Mouse (Mus musculus): ENCODE measurements around the gene Specc1l.
"Not testable (repeated sequence)": the region's sequence is repeated elsewhere in the genome, so short reads cannot be mapped to it uniquely, and the experiment has no call there.

Specc1l gene

DNA sequence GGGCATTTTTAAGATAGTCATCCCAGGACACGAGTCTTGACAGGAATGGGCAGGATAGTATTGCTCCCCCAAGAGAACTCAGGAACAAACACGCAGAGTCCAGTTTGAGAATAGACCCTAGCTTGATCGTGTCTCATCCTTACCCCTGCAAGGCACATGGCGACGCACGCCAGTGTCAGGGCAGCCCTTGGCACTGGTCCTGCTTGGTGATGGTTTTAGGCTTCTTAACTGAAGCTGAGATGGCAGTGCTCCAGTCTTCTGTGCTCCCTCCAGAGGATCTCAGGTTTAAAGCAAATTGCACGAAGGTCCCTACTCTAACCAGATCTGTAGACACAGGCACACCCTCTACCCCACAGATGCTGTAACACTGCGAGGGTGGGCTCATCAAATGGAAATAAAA, 103.9 kb downstream of the Specc1l start:
- no peak for DNase-seq (ENCODE audit: low read depth, low spot score)

DNA sequence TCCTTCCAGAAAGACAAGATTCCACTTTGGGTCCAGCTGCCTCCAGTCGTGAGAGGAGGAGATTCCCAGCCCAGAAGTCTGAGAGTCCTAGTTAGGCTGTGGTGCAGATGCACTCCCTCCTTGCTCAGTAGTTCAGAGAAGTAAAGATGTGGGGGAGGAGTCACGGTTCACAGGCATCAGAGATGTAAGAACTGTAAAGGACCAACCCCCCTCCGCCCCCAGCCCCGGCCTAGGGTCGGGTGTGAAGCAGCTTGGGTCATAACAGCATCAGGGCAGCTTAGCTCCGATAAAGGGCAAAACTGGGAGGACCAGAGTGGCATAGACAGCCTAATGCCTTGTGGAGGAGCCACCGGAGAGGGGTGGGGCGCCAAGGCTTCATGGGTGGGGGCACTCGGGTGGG, 104.6 kb downstream of the Specc1l start:
- DNase-seq (ENCODE audit: low read depth, low spot score) = no peak

DNA sequence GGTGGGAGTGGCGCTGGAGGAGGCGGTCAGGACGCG, 104.8 kb downstream of the Specc1l start, which contains the start of gene Adora2a:
Adora2a (plus strand) TSS at position 6 of the 36 bp plus-strand sequence.
- DNase-seq (ENCODE audit: low read depth, low spot score) = no peak

DNA sequence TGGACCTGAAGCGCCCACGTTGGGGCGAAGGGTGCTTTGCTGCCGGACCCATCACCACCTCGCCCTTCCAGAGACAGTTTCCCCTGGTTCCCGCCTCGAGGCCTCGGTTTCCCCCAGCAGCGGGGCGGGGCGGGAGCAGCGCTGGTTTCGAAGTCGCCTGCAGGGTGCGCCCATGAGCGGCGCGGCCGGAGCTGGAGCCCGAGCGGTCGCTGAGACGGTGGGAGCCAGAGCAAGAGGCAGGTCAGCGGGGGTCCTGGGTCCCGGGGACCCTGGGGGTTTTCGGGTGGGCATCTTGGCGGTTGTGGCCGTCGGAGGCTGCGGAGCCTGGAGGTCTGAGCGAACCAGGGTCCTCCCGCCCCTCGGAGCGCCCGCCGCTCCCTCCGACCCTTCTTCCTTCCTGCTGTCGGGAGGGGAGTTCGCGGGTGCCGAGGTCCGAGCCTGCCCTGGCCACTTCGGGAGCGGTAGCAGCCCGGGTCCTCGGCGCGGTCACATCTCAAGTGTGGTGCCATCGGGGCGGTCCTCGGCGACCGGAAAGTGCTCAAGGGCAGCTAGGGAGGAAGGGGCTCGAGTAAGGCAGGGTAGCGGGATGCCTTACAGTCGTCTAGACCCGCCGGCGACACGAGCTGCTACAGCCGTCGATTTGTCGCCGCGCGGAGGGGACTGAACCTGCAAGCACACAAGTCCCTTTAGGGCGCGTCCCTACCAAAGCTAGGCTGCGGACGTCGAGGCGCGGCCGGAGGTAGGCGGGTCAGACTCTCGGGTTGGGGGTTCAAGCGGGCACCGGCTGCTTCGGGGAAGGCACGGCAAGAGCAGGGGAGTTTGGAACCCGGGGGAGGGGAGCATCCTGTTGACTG, 105.3 kb downstream of the Specc1l start:
- no peak for DNase-seq (ENCODE audit: low read depth, low spot score)

DNA sequence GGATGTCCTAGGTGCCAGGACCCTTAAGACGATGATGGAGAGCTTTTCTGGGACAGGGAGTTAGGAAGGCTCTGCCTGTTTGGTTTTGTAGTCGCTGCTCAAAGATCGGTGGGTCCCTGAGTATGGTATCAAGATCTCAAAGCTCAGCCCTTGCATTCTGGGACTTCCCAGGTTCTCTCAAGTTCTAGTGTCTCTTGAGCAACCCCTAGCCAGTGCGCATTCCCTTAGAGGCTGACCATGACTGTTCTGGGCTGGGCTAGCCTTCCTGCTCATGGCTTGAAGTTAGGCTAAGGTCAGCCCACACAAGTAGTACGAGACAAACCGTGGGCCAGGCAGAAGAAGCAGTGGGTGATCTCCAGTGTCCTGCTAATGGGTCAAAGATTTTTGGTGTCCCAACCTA, 106.3 kb downstream of the Specc1l start:
- no peak for DNase-seq (ENCODE audit: low read depth, low spot score)

DNA sequence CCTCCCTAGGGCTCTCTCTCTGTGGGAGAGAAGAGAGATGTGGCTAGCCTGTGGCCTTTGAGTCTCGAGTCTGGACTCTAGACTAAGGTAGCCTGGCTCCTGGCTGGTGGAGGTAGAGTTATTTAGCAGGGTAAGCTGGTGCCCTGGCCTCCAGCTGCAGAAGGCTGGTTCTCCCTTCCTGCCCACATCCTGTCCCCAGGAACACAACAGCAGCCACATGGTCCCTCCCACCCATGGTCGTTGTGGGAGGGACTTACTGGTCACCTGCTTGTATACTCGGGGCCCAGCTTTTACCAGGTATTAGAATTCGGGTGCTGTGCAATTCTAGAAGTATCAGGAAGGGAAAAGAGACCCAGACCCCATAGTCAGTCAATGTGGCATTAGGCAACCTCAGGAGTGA, 108.4 kb downstream of the Specc1l start:
- DNase-seq (ENCODE audit: low read depth, low spot score) = no peak

DNA sequence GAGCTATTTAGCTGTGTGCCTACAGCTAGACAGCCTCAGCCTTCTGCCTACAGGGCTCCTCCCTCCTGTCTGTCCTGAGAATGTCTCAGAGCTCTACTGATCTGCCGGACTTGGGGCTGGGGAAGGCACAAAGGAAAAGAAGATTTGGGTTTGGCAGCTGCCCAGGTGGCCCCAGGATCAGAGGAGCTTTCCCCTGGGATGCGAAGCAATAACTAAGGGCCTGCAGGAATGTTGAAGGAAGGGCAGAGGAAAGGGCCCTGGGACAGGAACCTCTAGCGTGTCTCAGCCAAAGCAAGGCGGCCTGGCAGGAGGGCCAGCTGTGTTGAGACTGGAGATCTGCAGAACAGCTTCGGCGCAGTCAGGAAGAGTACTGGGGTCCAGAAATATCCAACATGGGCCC, 111.1 kb downstream of the Specc1l start:
- no peak for DNase-seq (ENCODE audit: low read depth, low spot score)

DNA sequence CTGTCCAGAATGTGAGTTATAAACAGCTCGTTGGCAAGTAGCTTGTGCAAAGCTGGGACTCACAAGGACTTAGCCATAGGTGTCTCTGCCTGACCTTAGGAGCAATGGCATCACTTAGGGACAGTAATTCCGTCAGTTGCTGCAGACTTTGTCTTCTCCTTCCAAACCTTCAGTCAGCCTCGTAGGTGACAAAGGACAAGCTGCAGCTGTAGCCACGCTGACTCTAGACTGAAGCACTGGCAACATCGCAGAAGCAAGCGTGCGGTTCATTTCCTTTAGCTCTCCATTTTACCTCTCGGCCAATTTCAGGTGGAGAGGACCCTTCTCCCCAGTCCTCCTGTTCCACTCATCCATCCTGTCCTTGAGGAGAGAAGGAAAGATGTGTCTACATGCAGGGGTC, 112.1 kb downstream of the Specc1l start:
- no peak for DNase-seq (ENCODE audit: low read depth, low spot score)

DNA sequence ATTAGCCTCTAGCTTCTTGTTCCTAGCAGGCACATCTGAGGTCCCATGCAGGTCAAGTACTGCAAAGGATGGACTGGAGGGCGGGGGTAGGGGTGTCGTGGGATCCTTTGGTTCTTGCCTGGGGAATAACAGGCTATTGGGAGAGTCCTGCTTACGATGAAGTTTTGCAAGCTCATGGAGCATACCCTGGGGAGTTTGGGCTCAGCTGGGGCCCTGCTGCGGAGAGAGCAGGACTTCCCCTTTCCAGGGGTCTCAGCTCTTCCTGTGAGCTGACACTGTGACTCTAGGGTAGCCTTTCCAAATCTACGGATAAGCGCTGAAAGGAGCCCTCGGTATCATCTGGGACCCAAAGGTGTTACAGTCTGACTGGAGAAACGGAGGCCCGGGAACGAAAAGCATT, 112.5 kb downstream of the Specc1l start:
- no peak for DNase-seq (ENCODE audit: low read depth, low spot score)

DNA sequence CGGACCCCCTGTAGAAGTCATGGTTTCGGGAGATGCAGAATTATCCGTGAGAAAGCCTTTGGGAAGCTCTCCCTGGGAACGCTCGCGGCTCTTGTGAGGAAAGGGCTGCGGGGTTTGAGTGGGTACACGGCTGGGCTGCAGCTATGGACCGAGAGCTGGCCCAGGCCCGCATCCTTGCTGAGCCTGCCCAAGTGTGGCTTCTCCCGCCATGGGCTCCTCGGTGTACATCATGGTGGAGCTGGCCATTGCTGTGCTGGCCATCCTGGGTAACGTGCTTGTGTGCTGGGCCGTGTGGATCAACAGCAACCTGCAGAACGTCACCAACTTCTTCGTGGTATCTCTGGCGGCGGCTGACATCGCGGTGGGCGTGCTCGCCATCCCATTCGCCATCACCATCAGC, 113.9 kb downstream of the Specc1l start:
- no peak for DNase-seq (ENCODE audit: low read depth, low spot score)

DNA sequence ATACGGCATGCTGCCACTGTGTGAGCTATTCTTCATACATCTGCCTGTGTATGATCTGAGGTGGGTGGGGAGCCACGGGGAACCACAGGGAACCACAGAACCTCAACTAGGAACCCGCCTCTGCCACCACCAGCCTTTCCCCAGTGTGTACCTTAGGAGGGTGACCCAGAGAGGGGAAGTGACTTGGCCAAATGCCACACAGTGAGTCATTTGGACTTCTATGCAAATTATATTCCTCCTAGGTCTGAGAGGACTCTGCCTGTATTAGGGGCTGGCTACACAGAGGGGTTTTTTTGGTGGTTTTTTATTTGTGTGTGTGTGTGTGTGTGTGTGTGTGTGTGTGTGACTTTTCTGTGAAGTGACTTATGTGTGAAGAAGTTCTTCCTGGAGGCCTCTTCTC, 114.7 kb downstream of the Specc1l start:
- DNase-seq (ENCODE audit: low read depth, low spot score) = peak; percentile 37

DNA sequence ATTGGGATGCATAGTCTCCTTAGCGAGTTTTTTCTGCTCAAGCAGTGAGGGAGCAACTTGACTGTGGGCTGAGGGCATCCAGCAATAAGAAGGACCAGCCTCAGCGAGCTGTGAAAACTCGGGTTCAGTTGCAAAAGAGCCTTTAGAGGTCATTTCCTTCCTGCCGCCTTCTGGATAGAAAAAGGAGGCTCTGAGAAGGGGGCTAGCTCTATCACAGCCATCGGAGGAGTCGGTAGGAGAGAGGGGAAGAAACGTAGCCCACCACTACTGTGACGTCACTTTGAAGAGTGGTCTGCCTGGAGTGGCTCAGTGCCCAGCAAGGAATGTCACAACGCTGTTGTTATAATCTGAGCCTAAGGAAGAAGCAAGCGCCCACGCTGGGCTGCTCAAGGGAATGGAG, 115.2 kb downstream of the Specc1l start:
- DNase-seq (ENCODE audit: low read depth, low spot score) = no peak

DNA sequence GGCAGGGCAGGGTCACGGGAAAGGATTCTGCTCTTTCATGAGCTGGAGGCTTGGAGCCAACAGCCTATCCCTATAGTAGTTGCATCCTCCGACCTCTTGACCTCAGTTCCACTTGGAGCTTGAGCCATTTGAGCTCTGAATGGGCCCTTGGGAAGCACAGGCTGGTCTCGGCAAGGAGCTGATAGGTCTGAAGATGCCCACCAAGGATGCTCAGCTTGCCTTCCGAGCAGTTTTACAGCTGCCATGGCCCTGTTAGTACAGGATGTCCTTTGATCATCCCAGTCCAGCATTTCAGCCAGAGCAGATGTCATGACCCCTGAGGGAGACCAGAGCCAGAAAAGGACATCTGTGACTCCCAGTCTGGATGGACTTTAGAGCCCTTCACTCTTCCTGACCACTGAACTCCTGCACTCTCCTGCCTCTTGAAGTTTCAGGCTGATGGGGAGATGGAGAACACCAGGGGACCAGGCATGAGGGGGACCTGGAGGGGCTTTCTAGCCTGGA, 116.4 kb downstream of the Specc1l start:
- DNase-seq (ENCODE audit: low read depth, low spot score) = no peak

DNA sequence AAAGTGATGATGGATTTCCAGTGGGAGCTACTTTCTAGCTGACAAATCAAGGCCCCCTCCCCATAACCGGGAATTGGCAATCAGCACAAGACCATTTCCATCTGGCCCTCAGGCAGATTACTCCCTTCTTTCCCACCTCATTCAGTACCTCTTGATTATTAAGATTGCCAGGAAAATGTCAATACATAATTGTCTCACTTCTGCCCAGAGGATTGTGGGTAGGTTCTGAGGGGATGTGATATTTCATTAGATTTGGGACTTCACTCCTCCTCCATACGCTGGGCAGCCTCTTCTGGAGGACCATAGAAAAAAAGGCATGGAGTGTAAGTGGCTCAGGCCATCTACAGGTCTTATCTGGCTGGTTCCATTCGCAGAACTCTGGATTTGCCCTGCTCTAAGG, 120.4 kb downstream of the Specc1l start:
- no peak for DNase-seq (ENCODE audit: low read depth, low spot score)

DNA sequence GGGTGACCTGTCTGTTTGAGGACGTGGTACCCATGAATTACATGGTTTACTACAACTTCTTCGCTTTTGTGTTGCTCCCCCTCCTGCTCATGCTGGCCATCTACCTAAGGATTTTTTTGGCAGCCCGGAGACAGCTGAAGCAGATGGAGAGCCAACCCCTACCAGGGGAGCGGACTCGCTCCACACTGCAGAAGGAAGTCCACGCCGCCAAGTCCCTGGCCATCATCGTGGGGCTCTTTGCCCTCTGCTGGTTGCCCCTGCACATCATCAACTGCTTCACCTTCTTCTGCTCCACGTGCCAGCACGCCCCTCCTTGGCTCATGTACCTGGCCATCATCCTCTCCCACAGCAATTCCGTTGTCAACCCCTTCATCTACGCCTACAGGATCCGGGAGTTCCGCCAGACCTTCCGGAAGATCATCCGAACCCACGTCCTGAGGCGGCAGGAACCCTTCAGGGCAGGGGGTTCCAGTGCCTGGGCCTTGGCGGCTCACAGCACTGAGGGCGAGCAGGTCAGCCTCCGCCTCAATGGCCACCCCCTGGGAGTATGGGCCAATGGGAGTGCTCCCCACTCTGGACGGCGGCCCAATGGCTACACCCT, 121.4 kb downstream of the Specc1l start:
- no peak for DNase-seq (ENCODE audit: low read depth, low spot score)

DNA sequence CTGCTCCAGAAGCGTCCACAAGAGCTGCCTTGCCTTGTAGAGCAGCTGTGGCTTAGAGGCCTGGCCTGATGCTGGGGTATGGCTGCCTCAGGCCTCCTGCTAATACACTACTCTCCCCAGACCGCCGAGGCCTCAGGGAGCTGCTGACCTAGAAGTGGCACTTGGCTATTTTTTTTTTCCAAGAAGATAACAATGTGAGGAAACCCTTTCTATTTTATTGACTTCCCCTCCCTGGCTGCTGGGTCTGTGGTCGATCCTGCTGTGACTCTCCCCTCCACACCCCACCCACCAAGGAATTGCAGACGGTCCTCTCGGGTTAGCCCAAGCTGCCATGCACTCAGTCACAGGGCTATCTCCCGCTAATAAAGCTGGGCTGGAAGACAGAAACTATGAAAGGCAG, 122.3 kb downstream of the Specc1l start:
- DNase-seq (ENCODE audit: low read depth, low spot score) = no peak

DNA sequence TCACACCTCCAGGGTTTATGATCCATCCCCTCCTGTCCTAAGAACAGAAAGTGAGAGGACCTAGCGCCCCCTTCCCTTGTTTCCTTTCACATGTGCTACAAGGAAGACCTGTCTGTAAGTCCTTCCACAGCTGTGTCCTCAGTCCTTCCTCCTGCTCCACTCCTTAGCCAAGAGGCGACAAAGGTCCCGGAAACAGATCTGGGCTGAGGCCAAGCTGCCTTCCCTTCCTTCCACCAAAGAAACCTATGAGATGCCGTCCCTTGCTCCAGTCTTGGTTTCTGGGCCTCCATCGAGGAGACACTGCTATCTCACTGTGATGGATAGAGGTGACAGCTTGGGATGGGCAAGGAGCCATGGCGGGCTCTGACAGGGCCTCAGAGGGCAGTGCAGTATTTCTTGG, 123.2 kb downstream of the Specc1l start:
- DNase-seq (ENCODE audit: low read depth, low spot score) = no peak

DNA sequence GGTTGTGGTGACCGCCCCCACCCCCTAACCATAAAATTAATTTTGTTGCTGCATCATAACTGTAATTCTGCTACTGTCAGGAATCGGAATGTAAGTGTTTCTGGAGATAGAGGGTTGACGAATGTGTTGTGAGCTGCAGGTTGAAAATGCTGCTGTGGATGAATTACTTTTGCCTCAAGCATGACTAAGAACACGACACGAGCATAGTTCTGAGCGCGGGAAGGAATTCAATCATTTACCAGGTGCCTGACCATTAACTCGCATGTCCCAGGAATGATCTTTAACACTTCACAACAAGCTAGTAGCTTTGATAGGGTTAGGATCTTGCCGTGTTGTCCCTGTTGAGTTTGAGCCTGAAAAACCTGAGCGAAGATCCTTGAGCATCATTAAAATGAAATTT, 125.4 kb downstream of the Specc1l start:
- no peak for DNase-seq (ENCODE audit: low read depth, low spot score)

DNA sequence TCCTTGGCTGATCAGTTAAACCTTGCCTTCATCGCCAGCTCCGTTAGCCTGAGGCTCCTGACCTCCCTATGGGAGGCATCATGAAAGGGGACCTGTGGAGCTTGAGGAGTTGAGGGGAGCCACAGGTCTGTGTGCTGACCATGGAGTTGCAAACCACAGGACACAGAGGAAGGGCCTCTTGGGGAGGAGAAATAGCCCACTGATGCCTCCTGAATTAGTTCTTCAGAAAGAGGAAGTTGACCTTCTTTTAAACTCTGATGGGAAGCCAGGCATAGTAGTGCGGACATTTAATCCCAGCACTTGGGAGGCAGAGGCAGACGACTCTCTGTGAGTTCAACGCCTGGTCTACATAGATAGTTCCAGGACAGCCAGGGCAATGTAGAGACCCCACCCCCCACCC, 127.0 kb downstream of the Specc1l start:
- DNase-seq (ENCODE audit: low read depth, low spot score) = no peak

DNA sequence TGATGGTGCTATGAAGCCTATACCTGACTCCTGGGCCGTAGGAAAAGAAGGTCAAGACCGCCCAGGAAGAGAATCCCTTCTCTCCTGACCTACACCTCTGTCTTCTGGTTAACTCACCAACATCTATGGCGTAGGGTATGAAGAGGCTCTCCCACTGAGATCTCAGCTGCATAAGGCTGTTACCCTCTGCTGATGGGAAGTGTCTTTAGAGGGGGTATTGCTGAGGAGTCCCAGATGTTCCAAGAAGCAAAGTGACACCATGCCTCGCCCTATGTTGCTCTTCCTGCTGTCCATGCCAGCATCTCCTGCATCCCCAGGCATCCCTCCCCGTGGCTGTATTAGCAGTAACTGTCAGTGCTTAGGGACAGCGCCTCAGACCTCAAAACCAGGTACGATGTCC, 127.5 kb downstream of the Specc1l start:
- no peak for DNase-seq (ENCODE audit: low read depth, low spot score)

DNA sequence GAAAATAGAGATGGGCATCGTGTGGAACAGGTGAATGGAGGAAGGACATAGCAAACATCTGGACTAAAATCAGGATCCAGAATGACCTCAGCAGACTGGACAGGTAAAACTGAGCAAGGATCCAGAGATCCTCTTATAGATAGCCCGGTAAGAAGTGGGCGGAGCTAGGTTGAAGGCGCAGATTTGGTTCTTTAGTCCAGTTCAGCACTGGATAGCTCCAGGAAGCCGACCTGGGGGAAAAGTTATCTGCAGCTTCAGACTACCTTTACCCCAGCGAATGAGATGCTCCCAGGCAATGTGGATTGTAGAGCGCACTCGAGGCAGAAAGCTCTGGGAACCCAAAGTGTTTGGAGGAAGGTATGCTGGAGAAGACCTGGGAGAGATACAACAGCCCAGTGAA, 130.1 kb downstream of the Specc1l start:
- peak; percentile 12 for DNase-seq (ENCODE audit: low read depth, low spot score)

DNA sequence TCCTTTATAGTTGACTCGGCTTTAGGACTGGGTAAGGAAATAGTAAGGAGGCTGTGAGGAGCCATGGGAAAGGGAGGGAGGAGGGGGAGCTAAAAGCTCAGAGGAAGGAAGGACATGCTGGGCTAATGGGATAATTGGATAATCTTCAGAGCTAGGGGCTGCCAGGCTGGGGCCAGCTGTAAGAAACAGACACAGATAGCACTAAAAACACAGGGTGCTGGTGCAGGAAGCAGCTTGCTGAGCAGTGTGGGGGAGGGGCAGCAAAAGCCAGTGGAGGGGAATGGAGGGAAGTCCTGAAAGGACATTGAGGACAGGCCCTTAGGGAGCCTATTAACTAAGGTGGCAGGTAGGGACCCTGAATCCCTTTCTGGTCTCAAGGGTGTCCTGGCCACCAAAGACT, 132.7 kb downstream of the Specc1l start:
- not testable (repeated sequence) for DNase-seq (ENCODE audit: low read depth, low spot score)

DNA sequence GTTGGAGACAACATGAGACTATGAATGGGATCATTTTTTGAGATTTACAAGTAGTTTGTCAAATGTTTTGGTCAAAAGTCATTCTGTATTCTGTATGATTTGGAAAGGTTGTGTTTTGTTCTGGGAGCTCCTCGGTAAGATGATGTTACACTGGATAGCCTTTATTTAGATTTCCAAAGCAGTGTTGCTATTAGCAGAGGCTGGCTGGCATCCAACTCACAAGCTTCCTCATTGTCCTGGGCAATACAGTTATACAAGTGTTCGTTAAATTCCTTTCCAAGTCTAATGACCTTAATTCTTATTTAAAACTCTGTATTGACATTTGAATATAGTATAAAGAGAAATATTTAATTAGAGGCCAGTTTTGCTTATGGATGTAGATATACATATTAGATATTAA, 133.4 kb downstream of the Specc1l start:
- no peak for DNase-seq (ENCODE audit: low read depth, low spot score)

DNA sequence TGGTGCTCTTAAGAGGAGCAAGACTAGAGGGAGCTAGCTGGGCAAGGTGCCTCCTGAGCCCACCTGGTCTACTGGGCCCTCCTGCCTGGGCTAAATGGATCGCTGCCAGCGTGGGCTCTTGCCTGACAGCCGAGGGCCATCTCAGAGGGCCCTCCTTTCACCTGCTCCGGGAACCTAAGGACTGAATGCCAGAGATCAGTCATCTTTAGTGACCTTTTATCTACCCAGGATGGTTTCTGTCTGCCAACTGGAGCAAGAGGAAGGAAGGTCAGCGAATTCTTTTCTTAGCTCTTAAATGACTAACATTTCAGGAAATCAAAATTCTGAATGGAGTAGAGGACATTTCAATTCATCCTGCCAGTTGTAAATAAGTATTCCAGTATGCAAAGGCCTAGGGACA, 138.7 kb downstream of the Specc1l start:
- no peak for DNase-seq (ENCODE audit: low read depth, low spot score)

Measured in 3T3-L1 (cell line).